Mouse (Mus musculus) kidney, adult 2 months (tissue): ENCODE data around the gene Slc44a1. TPM values are rescaled to one million over a fixed set of nuclear protein-coding genes. Genes with fewer than 3 reads are reported as not detected.

Source experiments
- DNase-seq: peaks from one replicate; pipeline ENCODE4 v3.0.0; 2021
- H3K27ac ChIP-seq: fragments of 200-500 bp; 2 replicates; pipeline ENCODE4 v1.5.1; 2012; ENCODE audit warnings: low read depth, low read length, control low read depth, inconsistent platforms; ENCODE audit not compliant: insufficient read depth
- H3K27me3 ChIP-seq: fragments of 200-500 bp; replicated peaks from 2 replicates; pipeline ENCODE4 v1.6.1; 2012; ENCODE audit warnings: mild to moderate bottlenecking, moderate library complexity, low read length, inconsistent platforms; ENCODE audit not compliant: control insufficient read depth, insufficient read depth
- H3K36me3 ChIP-seq: fragments of 200-500 bp; 2 replicates; pipeline ENCODE4 v1.6.1; 2012; ENCODE audit warnings: mild to moderate bottlenecking, moderate library complexity, low read length, inconsistent platforms; ENCODE audit not compliant: control insufficient read depth, insufficient read depth
- H3K4me1 ChIP-seq: fragments of 200-500 bp; 2 replicates; pipeline ENCODE4 v1.6.1; 2011; ENCODE audit warnings: low read length; ENCODE audit not compliant: control insufficient read depth, insufficient read depth
- H3K4me3 ChIP-seq: fragments of 200-500 bp; 2 replicates; pipeline ENCODE4 v1.5.1; 2011; ENCODE audit warnings: mild to moderate bottlenecking, low read depth, low read length, control low read depth; ENCODE audit not compliant: insufficient read depth
- CTCF ChIP-seq: fragments of 200-500 bp; conservative IDR thresholded peaks from 2 replicates; pipeline ENCODE4 v1.5.1; 2011; ENCODE audit warnings: low read depth, mild to moderate bottlenecking, control low read depth, low read length, moderate library complexity, mixed read lengths; ENCODE audit not compliant: insufficient read depth, insufficient read length
- POLR2A ChIP-seq: fragments of 200-500 bp; IDR thresholded peaks from one replicate; pipeline ENCODE4 v1.6.1; 2011; ENCODE audit warnings: low read depth, low read length, control low read depth
- WGBS: fragments of 180-500 bp; shearing (Covaris S2); methylation state at CpG from one replicate; pipeline ENCODE4 v1.1.7; 2018; 5-methylcytosine and 5-hydroxymethylcytosine counted together
- polyA plus RNA-seq: library from polyadenylated mRNA; depleted of rRNA; stranded (reverse); fragments of >200 nt; gene quantifications from 2 replicates; pipeline ENCODE4 v1.2.3, GENCODE M21; 2012

Gene Slc44a1
- polyA plus RNA-seq, 1 experiment, result 26.5 TPM

GRCm38 (mm10) chr4:53474109-53474508 is 33.9 kb downstream of the Slc44a1 start:
- DNase-seq, result no peak
- TF ChIP-seq POLR2A (no peak), CTCF (no peak)

GRCm38 (mm10) chr4:53475230-53475952 is 35.2 kb downstream of the Slc44a1 start:
- no peak overlapping the region for H3K27ac ChIP-seq
- no peaks in the 10 kb centered on the region for H3K36me3 ChIP-seq
- H3K27me3 ChIP-seq, result no peaks in the 10 kb centered on the region
- no peak overlapping the region for H3K4me3 ChIP-seq
- peaks cover 4% of the 10 kb centered on the region for H3K4me1 ChIP-seq
- TF ChIP-seq CTCF, result no peak
- no peak for TF ChIP-seq POLR2A
- WGBS, result 69% methylated on average over 20 of the region's 20 CpGs
- DNase-seq, result no peak

More at GRCm38 (mm10) chr4:53474109-53474508, 33.9 kb downstream of the Slc44a1 start:
- no peaks in the 10 kb centered on the region for H3K36me3 ChIP-seq
- H3K4me1 ChIP-seq, result peaks cover 4% of the 10 kb centered on the region
- H3K27ac ChIP-seq, result no peak overlapping the region
- no peaks in the 10 kb centered on the region for H3K27me3 ChIP-seq
- H3K4me3 ChIP-seq, result no peak overlapping the region

GRCm38 (mm10) chr4:53478644-53479043 is 38.4 kb downstream of the Slc44a1 start:
- WGBS, result 75% methylated on average over 4 of the region's 4 CpGs
- H3K4me3 ChIP-seq, result no peak overlapping the region
- TF ChIP-seq POLR2A (no peak), CTCF (no peak)
- no peak overlapping the region for H3K27ac ChIP-seq
- H3K27me3 ChIP-seq, result no peaks in the 10 kb centered on the region
- DNase-seq, result no peak
- H3K4me1 ChIP-seq, result peaks cover 4% of the 10 kb centered on the region; the same call in 1 of the 2 replicates
- no peaks in the 10 kb centered on the region for H3K36me3 ChIP-seq

GRCm38 (mm10) chr4:53487216-53488188 is 47.3 kb downstream of the Slc44a1 start:
- 65% methylated on average over 12 of the region's 12 CpGs for WGBS

GRCm38 (mm10) chr4:53488803-53489202 is 48.6 kb downstream of the Slc44a1 start:
- no peaks in the 10 kb centered on the region; the same call in 1 of the 2 replicates for H3K4me1 ChIP-seq
- H3K36me3 ChIP-seq, result no peaks in the 10 kb centered on the region
- no peaks in the 10 kb centered on the region for H3K27me3 ChIP-seq
- DNase-seq, result no peak
- TF ChIP-seq POLR2A, result no peak
- no peak for TF ChIP-seq CTCF
- 92% methylated on average over 5 of the region's 5 CpGs for WGBS
- H3K27ac ChIP-seq, result no peak overlapping the region
- H3K4me3 ChIP-seq, result no peak overlapping the region

More at GRCm38 (mm10) chr4:53487216-53488188, 47.3 kb downstream of the Slc44a1 start:
- TF ChIP-seq CTCF (no peak), POLR2A (no peak)
- peak; percentile 14 for DNase-seq
- Histone ChIP-seq H3K27ac (no peak overlapping the region), H3K27me3 (no peaks in the 10 kb centered on the region), H3K36me3 (no peaks in the 10 kb centered on the region), H3K4me3 (no peak overlapping the region), H3K4me1 (no peaks in the 10 kb centered on the region; the same call in 1 of the 2 replicates)

GRCm38 (mm10) chr4:53490371-53490770 is 50.2 kb downstream of the Slc44a1 start:
- no peaks in the 10 kb centered on the region for H3K27me3 ChIP-seq
- H3K4me1 ChIP-seq, result no peaks in the 10 kb centered on the region; the same call in 1 of the 2 replicates
- no peaks in the 10 kb centered on the region for H3K36me3 ChIP-seq
- no peak overlapping the region for H3K4me3 ChIP-seq
- H3K27ac ChIP-seq, result no peak overlapping the region
- 90% methylated on average over 7 of the region's 7 CpGs for WGBS
- TF ChIP-seq CTCF, result no peak
- no peak for TF ChIP-seq POLR2A
- DNase-seq, result no peak

- H3K36me3 ChIP-seq, result no peaks in the 10 kb centered on the region
- no peaks in the 10 kb centered on the region for H3K27me3 ChIP-seq
- no peaks in the 10 kb centered on the region; the same call in 1 of the 2 replicates for H3K4me1 ChIP-seq
- 74% methylated on average over 4 of the region's 4 CpGs for WGBS
- TF ChIP-seq CTCF (no peak), POLR2A (no peak)
- no peak overlapping the region for H3K4me3 ChIP-seq
- no peak overlapping the region for H3K27ac ChIP-seq
- no peak for DNase-seq
Observed at GRCm38 (mm10) chr4:53491269-53491668, 51.1 kb downstream of the Slc44a1 start.
